12 mouse cellular contexts compared by ENCODE assay signal in the genomic region with DNA sequence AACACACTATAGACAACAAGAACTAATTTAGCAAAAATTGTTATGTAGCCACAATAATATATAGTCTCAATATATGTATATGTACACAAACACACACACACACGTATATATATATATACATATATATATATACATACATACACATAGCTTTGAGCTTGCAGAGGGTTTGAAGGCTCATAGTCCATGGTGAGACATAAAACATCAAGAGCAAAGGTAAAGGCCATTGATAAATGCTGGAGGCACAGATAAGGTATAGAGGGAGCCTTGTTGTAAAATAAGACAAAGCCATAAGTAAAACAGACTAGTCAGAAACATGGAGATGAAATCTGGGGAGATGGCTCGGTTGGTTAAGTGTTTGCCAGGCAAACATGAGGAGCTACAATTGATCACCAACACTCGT.
"Had no signal": no experiment of that assay in that cellular context is flagged by ENCODE, and none has a peak within 500 bp of the region (broad histone marks: within the 10 kb centered on the region; RNA-seq: fewer than 3 reads in every experiment).

No protein-coding gene starts in this region.

- H3K36me3 ChIP-seq: liver, embryonic 15.5 days; midbrain, embryonic 13.5 days; neural tube, embryonic 15.5 days had no signal

- H3K9ac ChIP-seq: liver, embryonic 15.5 days; midbrain, embryonic 13.5 days; neural tube, embryonic 15.5 days had no signal

- H3K27me3 ChIP-seq: liver, embryonic 15.5 days; midbrain, embryonic 13.5 days; neural tube, embryonic 15.5 days had no signal

- H3K27ac ChIP-seq: left cerebral cortex, adult 2 months; liver, embryonic 15.5 days; midbrain, embryonic 13.5 days; neural tube, embryonic 15.5 days had no signal

- H3K4me2 ChIP-seq: liver, embryonic 11.5 days; liver, embryonic 15.5 days; midbrain, embryonic 13.5 days; neural tube, embryonic 15.5 days had no signal

- H3K9me3 ChIP-seq: liver, embryonic 15.5 days; midbrain, embryonic 13.5 days; neural tube, embryonic 15.5 days had no signal

- DNase-seq: kidney, postnatal 25 days; lung, adult 2 months; lung, postnatal 36 days; right cerebral cortex, adult 18-20 months; right cerebral cortex, postnatal 25 days; thymus, postnatal 4 days had no signal

- ATAC-seq: lung, postnatal 0 days; midbrain, embryonic 13.5 days had no signal

- H3K4me3 ChIP-seq: left cerebral cortex, adult 2 months; liver, embryonic 15.5 days; midbrain, embryonic 13.5 days; neural tube, embryonic 15.5 days had no signal

- H3K4me1 ChIP-seq: liver, embryonic 15.5 days; midbrain, embryonic 13.5 days; neural tube, embryonic 15.5 days had no signal
